Mouse (Mus musculus): ENCODE measurements around the gene Mme. TPM values are rescaled to one million over a fixed set of nuclear protein-coding genes. Genes with fewer than 3 reads are reported as not detected.

The Mme gene
- polyA plus RNA-seq, 1 experiment from 2014 or later, result 5.8 TPM

- no peak for ATAC-seq (ENCODE audit: insufficient read depth, low FRiP score, low read depth)
- 9% methylated on average over 12 of the region's 12 CpGs for WGBS
- Histone ChIP-seq H3K36me3 (no peaks in the 10 kb centered on the region), H3K27ac (no peak overlapping the region), H3K4me1 (no peaks in the 10 kb centered on the region), H3K4me3 (replicated peaks) (peak overlapping the region; percentile 59), H3K27me3 (replicated peaks) (peaks cover 7% of the 10 kb centered on the region; the same call in 1 of the 2 replicates), H3K9me3 (no peaks in the 10 kb centered on the region), H3K9ac (no peak overlapping the region), H3K4me2 (peak overlapping the region; percentile 98)
Measured at GRCm38 (mm10) chr3:63296411-63296810, 55.1 kb downstream of the Mme start.

DNA sequence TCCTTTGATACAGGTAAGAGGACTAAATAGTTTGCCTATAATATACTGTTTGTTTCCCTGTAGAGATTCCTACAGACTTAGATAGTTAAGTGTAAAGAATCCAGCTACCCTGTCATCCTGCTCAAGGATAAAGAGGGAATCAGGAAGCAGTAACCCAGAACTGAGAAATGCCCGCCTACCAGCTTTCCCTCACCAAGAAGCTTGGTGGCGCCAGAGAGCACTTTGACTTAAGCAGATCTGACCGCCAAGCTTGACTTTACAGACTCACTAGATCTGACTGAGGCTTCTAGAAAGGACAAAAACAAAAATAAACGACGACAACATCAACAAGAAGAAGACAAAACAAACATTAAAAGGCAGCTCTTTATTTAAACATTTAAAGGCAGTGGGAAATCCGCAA, 56.5 kb downstream of the Mme start:
- ATAC-seq (ENCODE audit: insufficient read depth, low FRiP score, low read depth), result no peak
- Histone ChIP-seq H3K9me3 (no peaks in the 10 kb centered on the region), H3K36me3 (no peaks in the 10 kb centered on the region), H3K4me1 (no peaks in the 10 kb centered on the region), H3K4me3 (replicated peaks) (no peak overlapping the region), H3K27me3 (replicated peaks) (peaks cover 7% of the 10 kb centered on the region; the same call in 1 of the 2 replicates), H3K4me2 (no peak overlapping the region), H3K9ac (no peak overlapping the region), H3K27ac (no peak overlapping the region)
- 9% methylated on average over 6 of the region's 6 CpGs for WGBS

DNA sequence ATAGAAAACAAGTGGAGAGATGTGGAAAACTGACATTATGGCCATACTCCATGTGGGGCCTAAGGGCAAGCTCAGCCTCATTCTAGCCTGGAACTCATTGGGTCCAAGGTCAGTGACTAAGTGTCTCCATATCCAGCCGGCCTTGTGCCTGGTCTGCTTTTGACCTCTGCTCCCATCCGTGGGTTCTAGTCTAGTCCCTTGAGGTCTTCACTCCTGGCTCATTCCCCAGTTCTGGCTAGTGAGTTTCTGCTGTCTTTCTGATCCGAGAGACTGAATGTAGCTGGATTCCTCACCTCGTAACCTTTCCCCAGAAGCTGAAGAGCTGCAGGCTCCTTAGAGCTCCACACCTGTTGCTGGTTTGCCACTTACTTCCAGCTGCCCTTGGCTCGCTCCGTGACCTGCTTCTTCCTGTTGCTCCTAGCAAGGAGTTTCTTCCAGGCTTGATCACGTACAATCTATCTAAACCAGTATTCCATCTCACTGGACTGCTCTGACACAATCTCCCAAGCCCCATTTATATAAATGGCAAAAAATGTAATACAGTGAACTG, 73.9 kb downstream of the Mme start:
- no peaks in the 10 kb centered on the region for H3K4me1 ChIP-seq
- 78% methylated on average over 7 of the region's 7 CpGs for WGBS
- no peak overlapping the region for H3K9ac ChIP-seq
- H3K27ac ChIP-seq, result no peak overlapping the region
- H3K36me3 ChIP-seq, result no peaks in the 10 kb centered on the region
- H3K9me3 ChIP-seq, result no peaks in the 10 kb centered on the region
- no peak overlapping the region for H3K4me2 ChIP-seq
- no peak for ATAC-seq (ENCODE audit: insufficient read depth, low FRiP score, low read depth)
- no peaks in the 10 kb centered on the region for H3K27me3 ChIP-seq (replicated peaks)
- no peak overlapping the region for H3K4me3 ChIP-seq (replicated peaks)

DNA sequence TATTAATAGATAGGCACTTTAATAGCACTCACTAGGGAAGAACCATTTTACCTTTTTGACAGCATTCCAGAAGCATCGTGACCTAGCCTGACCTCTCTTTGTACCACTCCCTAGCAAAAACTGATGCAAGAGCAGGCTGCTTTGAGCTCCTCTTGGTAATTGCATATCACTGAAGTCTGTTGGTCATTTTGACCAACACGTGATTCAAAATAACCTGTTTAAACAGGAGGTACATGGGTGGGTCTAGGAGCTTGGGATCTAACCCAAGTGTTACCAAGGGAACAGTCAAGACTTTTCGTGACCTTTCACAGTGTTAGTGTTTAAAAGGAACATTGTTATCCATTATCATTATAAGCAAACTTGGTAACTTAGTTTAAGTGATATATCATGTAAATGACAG, 76.2 kb downstream of the Mme start:
- Histone ChIP-seq H3K27me3 (replicated peaks) (no peaks in the 10 kb centered on the region), H3K4me3 (replicated peaks) (no peak overlapping the region), H3K9ac (no peak overlapping the region), H3K9me3 (no peaks in the 10 kb centered on the region), H3K4me1 (no peaks in the 10 kb centered on the region), H3K4me2 (no peak overlapping the region), H3K27ac (no peak overlapping the region), H3K36me3 (no peaks in the 10 kb centered on the region)
- ATAC-seq (ENCODE audit: insufficient read depth, low FRiP score, low read depth), result no peak
- WGBS, result 39% methylated on average over 3 of the region's 3 CpGs

DNA sequence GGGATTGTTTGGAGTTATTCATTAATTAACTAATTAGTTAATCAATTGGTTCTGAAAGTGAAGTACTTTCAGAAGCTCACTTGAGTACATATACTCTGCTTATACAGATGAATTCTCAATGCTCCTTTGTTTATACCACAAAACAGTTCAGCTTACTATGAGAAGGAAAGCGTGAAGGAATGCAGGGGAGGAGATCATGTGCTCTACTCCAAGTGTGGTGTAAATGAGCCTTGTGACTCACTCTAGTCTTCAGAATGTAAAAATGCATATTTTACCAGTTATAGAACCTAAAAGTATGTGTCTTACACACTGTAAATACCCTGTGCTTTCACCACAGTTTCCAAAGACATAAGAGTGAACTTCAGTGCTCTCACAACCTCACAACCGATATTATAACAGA, 84.3 kb downstream of the Mme start:
- Histone ChIP-seq H3K9ac (no peak overlapping the region), H3K27ac (no peak overlapping the region), H3K4me2 (no peak overlapping the region), H3K9me3 (no peaks in the 10 kb centered on the region), H3K4me1 (no peaks in the 10 kb centered on the region), H3K36me3 (no peaks in the 10 kb centered on the region), H3K27me3 (replicated peaks) (no peaks in the 10 kb centered on the region), H3K4me3 (replicated peaks) (no peak overlapping the region)
- 54% methylated on average over 2 of the region's 2 CpGs for WGBS
- no peak for ATAC-seq (ENCODE audit: insufficient read depth, low FRiP score, low read depth)

- Histone ChIP-seq H3K9ac (no peak overlapping the region), H3K9me3 (no peaks in the 10 kb centered on the region), H3K4me1 (no peaks in the 10 kb centered on the region), H3K4me3 (replicated peaks) (no peak overlapping the region), H3K27ac (no peak overlapping the region), H3K4me2 (no peak overlapping the region), H3K36me3 (no peaks in the 10 kb centered on the region), H3K27me3 (replicated peaks) (no peaks in the 10 kb centered on the region)
- ATAC-seq (ENCODE audit: insufficient read depth, low FRiP score, low read depth), result no peak
- 72% methylated on average over 2 of the region's 2 CpGs for WGBS
Measured at GRCm38 (mm10) chr3:63340110-63340509, 98.8 kb downstream of the Mme start.

DNA sequence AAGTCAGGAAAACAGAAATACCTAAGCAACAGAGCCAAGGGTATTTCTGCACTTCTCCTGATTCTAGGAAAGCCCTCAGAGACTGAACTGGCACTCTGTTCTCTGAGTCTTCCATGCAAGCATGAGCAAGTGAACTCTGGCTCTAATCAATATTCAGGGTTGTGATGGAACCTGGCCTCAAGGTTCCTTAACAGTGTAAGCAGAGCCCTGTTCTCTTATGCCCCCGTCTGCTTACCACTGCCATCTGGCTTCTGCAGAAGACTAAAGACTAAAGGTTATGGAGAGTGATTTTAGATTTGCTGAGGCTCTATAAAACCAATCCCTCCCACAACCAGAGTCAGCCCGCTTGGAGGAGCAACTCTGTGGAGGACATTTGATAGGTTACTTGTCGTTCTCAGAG, 99.2 kb downstream of the Mme start:
- Histone ChIP-seq H3K9ac (no peak overlapping the region), H3K36me3 (no peaks in the 10 kb centered on the region), H3K4me3 (replicated peaks) (no peak overlapping the region), H3K4me1 (no peaks in the 10 kb centered on the region), H3K9me3 (no peaks in the 10 kb centered on the region), H3K27me3 (replicated peaks) (no peaks in the 10 kb centered on the region), H3K27ac (no peak overlapping the region), H3K4me2 (no peak overlapping the region)
- WGBS, result 71% methylated on average over 3 of the region's 3 CpGs
- no peak for ATAC-seq (ENCODE audit: insufficient read depth, low FRiP score, low read depth)

DNA sequence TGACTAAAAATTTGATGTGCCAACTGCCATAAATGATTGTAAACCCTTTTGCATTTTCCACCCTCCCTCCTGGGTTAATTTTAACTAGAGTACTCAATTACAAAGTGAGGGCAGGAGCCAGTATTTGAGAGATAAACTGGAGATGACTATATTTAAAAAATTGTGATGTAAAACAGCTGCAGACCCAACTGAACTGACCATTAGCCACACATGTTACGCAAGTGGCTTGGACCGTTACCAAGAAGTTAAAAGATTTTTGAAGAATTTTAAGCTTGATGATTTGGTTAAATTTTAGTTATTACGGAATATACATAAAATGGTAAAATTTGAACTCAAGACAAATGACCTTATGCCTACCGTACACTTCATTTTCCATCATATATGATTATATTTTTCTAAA, 100.1 kb downstream of the Mme start:
- Histone ChIP-seq H3K4me2 (no peak overlapping the region), H3K4me1 (no peaks in the 10 kb centered on the region), H3K27me3 (replicated peaks) (no peaks in the 10 kb centered on the region), H3K9ac (no peak overlapping the region), H3K27ac (no peak overlapping the region), H3K36me3 (no peaks in the 10 kb centered on the region), H3K9me3 (no peaks in the 10 kb centered on the region), H3K4me3 (replicated peaks) (no peak overlapping the region)
- ATAC-seq (ENCODE audit: insufficient read depth, low FRiP score, low read depth), result no peak
- WGBS, result 86% methylated on average over 4 of the region's 4 CpGs

- Histone ChIP-seq H3K27ac (no peak overlapping the region), H3K4me1 (no peaks in the 10 kb centered on the region), H3K36me3 (no peaks in the 10 kb centered on the region), H3K9me3 (no peaks in the 10 kb centered on the region), H3K9ac (no peak overlapping the region), H3K4me2 (no peak overlapping the region), H3K27me3 (replicated peaks) (no peaks in the 10 kb centered on the region), H3K4me3 (replicated peaks) (no peak overlapping the region)
- WGBS, result 81% methylated on average over 5 of the region's 5 CpGs
- no peak for ATAC-seq (ENCODE audit: insufficient read depth, low FRiP score, low read depth)
Measured at GRCm38 (mm10) chr3:63344998-63345397, 103.7 kb downstream of the Mme start.

GRCm38 (mm10) chr3:63348893-63349426, 107.6 kb downstream of the Mme start:
- Histone ChIP-seq H3K9me3 (no peaks in the 10 kb centered on the region), H3K4me2 (no peak overlapping the region), H3K4me3 (replicated peaks) (no peak overlapping the region), H3K27ac (no peak overlapping the region), H3K27me3 (replicated peaks) (no peaks in the 10 kb centered on the region), H3K36me3 (no peaks in the 10 kb centered on the region), H3K9ac (no peak overlapping the region), H3K4me1 (no peaks in the 10 kb centered on the region)
- 68% methylated on average over 2 of the region's 2 CpGs for WGBS
- no peak for ATAC-seq (ENCODE audit: insufficient read depth, low FRiP score, low read depth)

GRCm38 (mm10) chr3:63350242-63350641, 108.9 kb downstream of the Mme start:
- 69% methylated on average over 4 of the region's 4 CpGs for WGBS
- H3K4me1 ChIP-seq, result no peaks in the 10 kb centered on the region
- no peak for ATAC-seq (ENCODE audit: insufficient read depth, low FRiP score, low read depth)

GRCm38 (mm10) chr3:63350704-63351103, 109.4 kb downstream of the Mme start:
- no peaks in the 10 kb centered on the region for H3K27me3 ChIP-seq (replicated peaks)
- H3K27ac ChIP-seq, result no peak overlapping the region
- 44% methylated on average over 3 of the region's 3 CpGs for WGBS
- no peak overlapping the region for H3K4me3 ChIP-seq (replicated peaks)
- no peak overlapping the region for H3K9ac ChIP-seq
- H3K4me2 ChIP-seq, result no peak overlapping the region
- no peaks in the 10 kb centered on the region for H3K9me3 ChIP-seq
- no peaks in the 10 kb centered on the region for H3K36me3 ChIP-seq
- no peak for ATAC-seq (ENCODE audit: insufficient read depth, low FRiP score, low read depth)
- no peaks in the 10 kb centered on the region for H3K4me1 ChIP-seq

More at GRCm38 (mm10) chr3:63350242-63350641, 108.9 kb downstream of the Mme start:
- Histone ChIP-seq H3K9ac (no peak overlapping the region), H3K4me3 (replicated peaks) (no peak overlapping the region), H3K4me2 (no peak overlapping the region), H3K27ac (no peak overlapping the region), H3K9me3 (no peaks in the 10 kb centered on the region), H3K27me3 (replicated peaks) (no peaks in the 10 kb centered on the region), H3K36me3 (no peaks in the 10 kb centered on the region)

Data from stomach, embryonic 15.5 days (tissue).